In the genomic region with DNA sequence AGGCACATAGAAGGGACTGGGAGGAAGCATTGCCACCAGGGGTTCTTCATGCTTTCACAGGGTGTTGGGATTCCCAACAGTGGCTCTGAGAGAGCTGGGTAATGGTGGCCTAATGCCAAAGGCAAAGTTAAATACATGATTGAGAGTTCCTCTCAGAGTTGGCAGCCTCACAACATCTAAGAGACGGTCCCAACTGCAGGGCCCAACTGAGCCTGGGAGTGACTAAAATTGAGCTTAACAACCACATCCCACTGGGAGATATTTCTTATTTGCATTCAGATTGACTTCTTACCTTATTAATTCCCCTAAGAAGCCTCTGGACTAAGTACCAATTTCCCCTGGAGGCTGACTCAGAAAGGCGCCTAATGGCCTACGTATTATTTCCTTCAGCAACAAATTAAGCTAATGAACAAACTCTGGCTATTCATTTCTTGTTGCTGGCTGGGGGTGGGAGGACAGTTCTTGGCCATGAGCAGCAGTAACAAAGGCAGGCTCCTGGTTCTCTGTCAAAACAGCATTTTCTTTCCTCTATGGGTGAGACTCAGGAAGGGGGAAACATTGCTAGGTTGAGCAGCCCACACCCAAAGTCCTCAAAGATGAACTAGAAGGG, we compare ENCODE assay signal across 23 mouse cellular contexts.
DNase-seq lines count a peak whose midpoint lies in the region; ATAC-seq and TF ChIP-seq lines count a peak whose summit lies in the region.
"Had no signal": no experiment of that assay in that cellular context is flagged by ENCODE, and none has a peak within 500 bp of the region (broad histone marks: within the 10 kb centered on the region; RNA-seq: fewer than 3 reads in every experiment).

No protein-coding gene starts in this region.

- no peaks in the 10 kb centered on the region for H3K36me3 ChIP-seq in heart, postnatal 0 days (replicated peaks; ENCODE audit: control insufficient read depth, insufficient read depth, low read length)
- no peaks in the 10 kb centered on the region for H3K36me3 ChIP-seq in neural tube, embryonic 15.5 days
- H3K36me3 ChIP-seq: limb, embryonic 12.5 days; liver, embryonic 12.5 days; midbrain, embryonic 15.5 days had no signal

- no peak overlapping the region for H3K27ac ChIP-seq in heart, postnatal 0 days (ENCODE audit: low read depth)
- H3K27ac ChIP-seq in neural tube, embryonic 15.5 days (replicated peaks) = no peak overlapping the region; the same call in 1 of the 2 replicates
- H3K27ac ChIP-seq: forebrain, embryonic 13.5 days; kidney, postnatal 0 days; limb, embryonic 12.5 days; liver, embryonic 12.5 days; midbrain, embryonic 15.5 days had no signal

- TF ChIP-seq POLR2A in brain, embryonic 14.5 days (IDR thresholded peaks at IDR 0.05; ENCODE audit: borderline replicate concordance, extremely low read depth, insufficient read depth, insufficient read length, poor library complexity, severe bottlenecking) = no peak

- no peak for TF ChIP-seq CTCF in heart, postnatal 0 days (IDR thresholded peaks at IDR 0.05; ENCODE audit: low read depth)
- TF ChIP-seq CTCF in brain, embryonic 14.5 days (IDR thresholded peaks at IDR 0.05; ENCODE audit: borderline replicate concordance, extremely low read depth, insufficient read depth, insufficient read length) = no peak

- no peaks in the 10 kb centered on the region for H3K27me3 ChIP-seq in heart, postnatal 0 days (ENCODE audit: control insufficient read depth, insufficient read depth, low read length)
- no peaks in the 10 kb centered on the region for H3K27me3 ChIP-seq in neural tube, embryonic 15.5 days (replicated peaks)
- H3K27me3 ChIP-seq: limb, embryonic 12.5 days; liver, embryonic 12.5 days; midbrain, embryonic 15.5 days had no signal

- no peak overlapping the region for H3K4me2 ChIP-seq in heart, postnatal 0 days (ENCODE audit: low read depth, low read length)
- H3K4me2 ChIP-seq in neural tube, embryonic 15.5 days = no peak overlapping the region
- H3K4me2 ChIP-seq: forebrain, embryonic 13.5 days; limb, embryonic 12.5 days; liver, embryonic 12.5 days; midbrain, embryonic 15.5 days had no signal

- WGBS in heart, postnatal 0 days = 64% methylated on average over 3 of the region's 3 CpGs
- WGBS in neural tube, embryonic 15.5 days = 40% methylated on average over 3 of the region's 3 CpGs

- H3K9ac ChIP-seq in heart, postnatal 0 days (replicated peaks; ENCODE audit: low read depth, low read length) = no peak overlapping the region
- H3K9ac ChIP-seq in neural tube, embryonic 15.5 days (replicated peaks) = no peak overlapping the region
- H3K9ac ChIP-seq: forebrain, embryonic 13.5 days; limb, embryonic 12.5 days; liver, embryonic 12.5 days; midbrain, embryonic 15.5 days had no signal

- H3K4me1 ChIP-seq in heart, postnatal 0 days (ENCODE audit: control insufficient read depth, insufficient read depth) = peaks cover 4% of the 10 kb centered on the region; the same call in 1 of the 2 replicates
- no peaks in the 10 kb centered on the region for H3K4me1 ChIP-seq in neural tube, embryonic 15.5 days
- H3K4me1 ChIP-seq: forebrain, embryonic 13.5 days; limb, embryonic 12.5 days; liver, embryonic 12.5 days; midbrain, embryonic 15.5 days had no signal

- no peak overlapping the region for H3K4me3 ChIP-seq in heart, postnatal 0 days (ENCODE audit: low read depth, low read length)
- H3K4me3 ChIP-seq in neural tube, embryonic 15.5 days (replicated peaks) = no peak overlapping the region
- H3K4me3 ChIP-seq: forebrain, embryonic 13.5 days; limb, embryonic 12.5 days; liver, embryonic 12.5 days; midbrain, embryonic 15.5 days; myocyte had no signal

- peak; percentile 11 for DNase-seq in heart, postnatal 0 days (ENCODE audit: low spot score)
- no peak for DNase-seq in heart, adult 8-10 months (ENCODE audit: low spot score)
- DNase-seq in lung, postnatal 10 days = peak; percentile 13
- DNase-seq in lung, adult 18-20 months = no peak
- peak; percentile 57 for DNase-seq in brain, embryonic 14.5 days (ENCODE audit: low read depth)
- DNase-seq: adrenal gland, postnatal 14 days; cerebellum, adult 11 months; cerebellum, adult 9-11 months; gastrocnemius, postnatal 10 days; heart, adult 18-20 months; heart, postnatal 36 days; kidney, adult 2 months; lung, adult 2 months; lung, postnatal 4 days had no signal

- TF ChIP-seq EP300 in heart, postnatal 0 days (IDR thresholded peaks at IDR 0.05; ENCODE audit: low read depth) = no peak

- H3K9me3 ChIP-seq in heart, postnatal 0 days (replicated peaks; ENCODE audit: control insufficient read depth, low read length) = no peaks in the 10 kb centered on the region
- H3K9me3 ChIP-seq in neural tube, embryonic 15.5 days (replicated peaks) = no peaks in the 10 kb centered on the region
- H3K9me3 ChIP-seq: forebrain, embryonic 13.5 days; limb, embryonic 12.5 days; liver, embryonic 12.5 days; midbrain, embryonic 15.5 days had no signal

- ATAC-seq in heart, postnatal 0 days (ENCODE audit: insufficient read depth, low read depth) = no peak
- ATAC-seq in neural tube, embryonic 15.5 days (ENCODE audit: low FRiP score) = peak; percentile 77
- no peak for ATAC-seq in erythroblast, adult 5-6 weeks (replicated peaks; ENCODE audit: low FRiP score, poor library complexity, severe bottlenecking)
- ATAC-seq: activated CD4-positive, CD25-positive, alpha-beta regulatory T cell, adult 4 months; forebrain, embryonic 13.5 days; liver, embryonic 12.5 days; midbrain, embryonic 15.5 days had no signal

Comparison
In these comparisons a context has a peak if more than half of its experiments do, and no peak if none do; other contexts are left out.
1. DNase-seq: peak in heart, postnatal 0 days (single experiment), lung, postnatal 10 days (single experiment) and brain, embryonic 14.5 days (single experiment); none in heart, adult 8-10 months (single experiment) and lung, adult 18-20 months (0 of 2).